Mouse (Mus musculus) cerebellum, adult 2 months (tissue): ENCODE results near the gene Hspbap1. TPM values are rescaled to one million over a fixed set of nuclear protein-coding genes. Genes with fewer than 3 reads are reported as not detected.

Source experiments
- DNase-seq, 2 experiments: peaks; one replicate each; pipeline ENCODE4 v3.0.0; 2021
- H3K27ac ChIP-seq: fragments of 200-500 bp; 2 replicates; pipeline ENCODE4 v1.5.1; 2012; ENCODE audit warnings: low read length, control low read depth, inconsistent platforms; ENCODE audit not compliant: insufficient read depth
- H3K27me3 ChIP-seq: fragments of 200-500 bp; 2 replicates; pipeline ENCODE4 v1.6.1; 2012; ENCODE audit warnings: inconsistent platforms, mild to moderate bottlenecking, low read length, moderate library complexity; ENCODE audit not compliant: control insufficient read depth, insufficient read depth
- H3K4me1 ChIP-seq: fragments of 200-500 bp; 2 replicates; pipeline ENCODE4 v1.6.1; 2011; ENCODE audit warnings: low read length; ENCODE audit not compliant: control insufficient read depth, insufficient read depth
- H3K4me3 ChIP-seq: fragments of 200-500 bp; replicated peaks from 2 replicates; pipeline ENCODE3; 2011; ENCODE audit warnings: mild to moderate bottlenecking, low read depth, low read length, control low read depth; ENCODE audit not compliant: insufficient read depth
- CTCF ChIP-seq: fragments of 200-500 bp; IDR thresholded peaks from 2 replicates; pipeline ENCODE4 v1.5.1; 2011; ENCODE audit warnings: low read depth, mild to moderate bottlenecking, control low read depth, low read length, moderate library complexity, borderline replicate concordance; ENCODE audit not compliant: insufficient read depth
- POLR2A ChIP-seq: fragments of 200-500 bp; IDR thresholded peaks from 2 replicates; pipeline ENCODE4 v1.6.1; 2011; ENCODE audit warnings: low read length, control low read depth, borderline replicate concordance; ENCODE audit not compliant: insufficient read depth
- WGBS: fragments of 180-500 bp; shearing (Covaris S2); methylation state at CpG from one replicate; pipeline ENCODE4 v1.1.7; 2018; 5-methylcytosine and 5-hydroxymethylcytosine counted together
- polyA plus RNA-seq: library from polyadenylated mRNA; depleted of rRNA; stranded (reverse); fragments of >200 nt; gene quantifications from 2 replicates; pipeline ENCODE4 v1.2.3, GENCODE M21; 2012

Hspbap1 gene
- polyA plus RNA-seq, 1 experiment = 5.7 TPM

- no peaks in the 10 kb centered on the region for H3K27me3 ChIP-seq
- no peak for TF ChIP-seq POLR2A
- no peak for TF ChIP-seq CTCF
- DNase-seq = no peak
- H3K27ac ChIP-seq = no peak overlapping the region
- H3K4me3 ChIP-seq = no peak overlapping the region
- WGBS = 90% methylated on average over 12 of the region's 12 CpGs
- peaks cover 10% of the 10 kb centered on the region for H3K4me1 ChIP-seq
Observed at GRCm38 (mm10) chr16:35740357-35740756, 29.8 kb upstream of the Hspbap1 start.

- WGBS = 44% methylated on average over 6 of the region's 6 CpGs
- TF ChIP-seq POLR2A (no peak), CTCF (no peak)
- Histone ChIP-seq H3K4me3 (no peak overlapping the region), H3K27me3 (no peaks in the 10 kb centered on the region), H3K4me1 (peaks cover 10% of the 10 kb centered on the region), H3K27ac (no peak overlapping the region)
- no peak for DNase-seq
Observed at GRCm38 (mm10) chr16:35740943-35741342, 29.2 kb upstream of the Hspbap1 start.

DNA sequence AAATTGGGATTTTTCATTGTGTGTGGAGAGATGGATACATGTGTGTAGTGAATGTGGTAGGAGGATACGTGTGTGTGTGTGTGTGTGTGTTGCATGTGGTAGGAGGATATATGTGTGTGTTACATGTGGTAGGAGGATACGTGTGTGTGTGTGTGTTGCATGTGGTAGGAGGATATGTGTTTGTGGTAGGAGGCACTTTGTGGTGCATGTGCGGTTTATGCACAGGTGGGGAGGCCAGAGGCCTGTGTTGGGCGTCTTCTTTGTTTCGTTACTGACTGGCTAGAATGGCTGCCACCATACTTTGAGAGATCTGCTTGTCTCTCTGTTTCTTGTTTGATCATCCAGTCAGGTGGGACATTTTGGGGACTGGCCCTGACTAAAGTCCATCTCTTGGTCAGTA, 28.6 kb upstream of the Hspbap1 start:
- no peak overlapping the region for H3K27ac ChIP-seq
- peaks cover 10% of the 10 kb centered on the region for H3K4me1 ChIP-seq
- WGBS = 94% methylated on average over 5 of the region's 5 CpGs
- no peaks in the 10 kb centered on the region for H3K27me3 ChIP-seq
- DNase-seq = no peak
- no peak overlapping the region for H3K4me3 ChIP-seq
- TF ChIP-seq CTCF (no peak), POLR2A (no peak)

DNA sequence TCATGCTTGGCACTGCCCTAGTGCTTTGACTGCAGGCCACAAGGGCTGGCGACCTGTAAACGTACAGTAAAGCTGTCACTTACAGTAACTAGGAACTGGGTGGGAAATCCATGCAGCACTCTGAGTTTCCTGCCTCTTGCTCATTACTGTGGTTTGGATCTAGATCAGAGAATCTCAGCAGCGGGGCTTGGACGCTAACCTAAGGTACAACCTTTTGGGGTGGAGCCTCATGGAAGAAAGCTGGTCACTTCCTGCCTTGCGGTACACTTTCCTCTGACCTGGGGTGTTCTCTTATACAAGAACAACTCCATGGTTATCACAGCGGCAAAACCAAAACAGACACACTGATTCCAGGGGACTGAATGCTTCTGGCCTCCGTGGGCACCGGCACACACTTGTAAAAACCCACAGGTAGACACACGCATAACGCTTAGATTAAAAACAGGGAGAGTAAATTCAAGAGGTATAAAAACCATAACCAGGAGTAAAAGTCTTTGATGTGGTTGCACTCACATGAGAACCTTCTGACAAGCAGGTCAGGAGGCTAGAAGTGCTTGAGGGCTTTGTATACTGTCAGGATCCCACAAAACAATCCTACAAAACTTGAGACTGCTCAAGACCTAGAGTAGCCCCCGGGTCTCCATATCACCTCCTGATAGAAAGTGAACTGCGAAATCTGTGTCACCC, 27.8 kb upstream of the Hspbap1 start:
- no peak for DNase-seq
- WGBS = 88% methylated on average over 12 of the region's 12 CpGs
- H3K27me3 ChIP-seq = no peaks in the 10 kb centered on the region
- H3K4me3 ChIP-seq = no peak overlapping the region
- H3K27ac ChIP-seq = no peak overlapping the region
- no peak for TF ChIP-seq CTCF
- TF ChIP-seq POLR2A = no peak
- H3K4me1 ChIP-seq = peaks cover 15% of the 10 kb centered on the region

DNA sequence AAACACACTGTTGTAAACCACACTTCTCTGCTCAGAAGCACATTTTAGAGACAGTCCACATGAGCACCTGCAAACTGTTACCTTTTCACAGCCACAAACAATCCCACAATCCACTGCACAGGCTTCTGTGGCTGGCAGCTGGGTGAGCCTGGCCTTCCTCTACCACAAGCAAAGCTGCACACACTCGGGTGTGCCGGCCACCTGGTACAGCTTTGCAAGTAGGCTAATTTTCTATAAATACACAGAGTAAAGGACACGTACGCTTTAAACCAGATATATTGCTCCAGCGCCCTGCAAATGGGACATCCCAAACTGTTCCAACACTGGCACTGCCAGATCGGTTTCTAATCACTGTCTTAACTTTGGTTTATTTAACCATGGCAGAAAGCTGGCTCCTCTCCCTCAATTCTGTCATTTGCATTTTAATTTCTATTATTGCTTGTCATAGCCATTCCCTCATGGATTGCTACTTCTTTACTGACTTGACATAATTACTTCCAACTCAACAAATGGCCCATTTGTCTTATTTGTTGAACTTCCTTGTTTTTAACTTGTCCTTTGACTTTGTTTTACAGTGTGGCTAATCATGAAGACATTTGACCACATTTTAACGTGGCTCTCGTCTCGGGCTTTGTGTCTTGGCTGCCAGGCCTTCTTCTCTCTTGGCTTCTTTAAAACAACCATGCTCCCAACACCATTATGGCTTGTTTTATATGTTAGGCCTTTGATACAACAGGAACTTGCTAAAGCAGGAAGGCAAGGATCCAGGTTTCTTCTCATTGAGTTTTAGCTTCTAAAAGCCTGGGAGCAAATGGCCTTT, 22.5 kb upstream of the Hspbap1 start:
- peak in 1 of 2 experiments; percentile 46 for DNase-seq
- TF ChIP-seq CTCF = no peak
- TF ChIP-seq POLR2A = no peak
- 26% methylated on average over 9 of the region's 9 CpGs for WGBS
- Histone ChIP-seq H3K4me3 (no peak overlapping the region), H3K4me1 (peaks cover 9% of the 10 kb centered on the region), H3K27ac (no peak overlapping the region), H3K27me3 (no peaks in the 10 kb centered on the region)

DNA sequence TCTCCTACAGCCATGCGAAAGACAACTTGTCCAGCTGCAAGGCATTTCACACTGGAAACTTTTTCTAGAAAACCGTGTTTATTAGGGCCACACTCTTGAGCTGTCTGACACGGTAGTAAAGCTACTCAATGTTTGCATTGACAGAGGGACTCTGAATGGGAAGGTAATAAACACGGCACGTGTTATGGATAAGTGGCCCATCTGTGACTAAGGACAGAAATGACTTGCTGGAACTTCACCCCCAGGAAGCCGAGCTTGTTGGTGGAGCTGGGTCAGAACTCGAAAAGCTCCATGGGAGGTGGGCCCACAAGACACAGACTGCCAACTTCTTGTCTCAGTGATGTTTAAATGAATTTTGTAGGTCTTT, 22.0 kb upstream of the Hspbap1 start:
- WGBS = 45% methylated on average over 7 of the region's 7 CpGs
- Histone ChIP-seq H3K4me3 (no peak overlapping the region), H3K27ac (no peak overlapping the region), H3K4me1 (peaks cover 9% of the 10 kb centered on the region), H3K27me3 (no peaks in the 10 kb centered on the region)
- no peak for DNase-seq
- TF ChIP-seq CTCF (no peak), POLR2A (no peak)

DNA sequence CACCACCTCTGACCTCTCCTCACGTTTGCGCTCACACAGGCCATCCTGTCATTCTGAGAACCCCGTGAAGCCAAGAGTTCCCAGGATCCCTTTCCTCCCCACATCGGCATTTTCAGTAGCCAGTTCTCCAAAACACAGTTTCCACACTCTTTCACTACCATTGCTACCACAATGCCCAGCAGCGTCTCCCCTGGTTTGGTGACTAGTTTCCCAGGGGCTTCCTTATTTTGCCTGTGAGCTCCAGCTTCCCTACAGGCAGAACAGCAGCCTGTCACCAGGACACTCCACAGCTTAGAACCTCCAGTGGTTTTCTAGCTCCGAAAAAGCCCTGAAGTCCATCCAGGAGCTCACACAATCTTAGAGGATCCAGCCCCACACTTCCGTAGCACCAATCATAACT, 20.8 kb upstream of the Hspbap1 start:
- no peak for DNase-seq
- WGBS = 90% methylated on average over 7 of the region's 7 CpGs

GRCm38 (mm10) chr16:35751841-35752240, 18.3 kb upstream of the Hspbap1 start:
- Histone ChIP-seq H3K4me1 (peaks cover 8% of the 10 kb centered on the region), H3K4me3 (no peak overlapping the region), H3K27ac (no peak overlapping the region), H3K27me3 (no peaks in the 10 kb centered on the region)
- WGBS = 86% methylated on average over 4 of the region's 4 CpGs
- no peak for DNase-seq
- no peak for TF ChIP-seq POLR2A
- no peak for TF ChIP-seq CTCF

More for the DNA sequence above, 20.8 kb upstream of the Hspbap1 start:
- H3K4me3 ChIP-seq = no peak overlapping the region
- no peak for TF ChIP-seq POLR2A
- TF ChIP-seq CTCF = no peak
- H3K27ac ChIP-seq = no peak overlapping the region
- peaks cover 9% of the 10 kb centered on the region for H3K4me1 ChIP-seq
- H3K27me3 ChIP-seq = no peaks in the 10 kb centered on the region
